Mouse (Mus musculus): Measurements from ENCODE around the gene Efna5. TPM values are rescaled to one million over a fixed set of nuclear protein-coding genes. Genes with fewer than 3 reads are reported as not detected.

Gene Efna5
- polyA plus RNA-seq, 1 experiment from 2014 or later, result not detected

DNA sequence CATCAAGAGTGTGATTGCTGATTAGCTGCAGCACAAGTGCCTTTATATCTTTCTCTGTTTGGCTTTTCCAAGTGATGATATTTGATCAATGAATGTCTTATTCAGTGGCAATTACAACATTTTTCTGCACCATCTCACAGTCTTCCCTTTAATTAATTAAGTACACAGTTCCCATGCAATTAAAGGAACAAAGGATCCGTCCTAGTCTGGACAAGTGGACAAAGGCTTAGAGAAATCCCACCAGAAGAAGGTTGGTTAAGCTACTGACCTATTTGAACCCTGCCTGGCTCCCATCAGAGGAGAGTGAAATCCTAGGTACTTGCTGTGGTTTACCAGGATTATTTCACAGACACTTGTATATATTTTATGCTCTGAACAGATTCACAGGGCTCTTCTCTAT is 252.6 kb downstream of the Efna5 start:
- no peak overlapping the region for H3K4me3 ChIP-seq (ENCODE audit: inconsistent target)
- H3K27ac ChIP-seq, result no peak overlapping the region
- H3K79me2 ChIP-seq (ENCODE audit: inconsistent target), result no peaks in the 10 kb centered on the region
- 100% methylated on average over 1 of the region's 1 CpGs for whole genome bisulfite sequencing (ENCODE audit: missing documents)
- H3K36me3 ChIP-seq (ENCODE audit: inconsistent target), result no peaks in the 10 kb centered on the region

DNA sequence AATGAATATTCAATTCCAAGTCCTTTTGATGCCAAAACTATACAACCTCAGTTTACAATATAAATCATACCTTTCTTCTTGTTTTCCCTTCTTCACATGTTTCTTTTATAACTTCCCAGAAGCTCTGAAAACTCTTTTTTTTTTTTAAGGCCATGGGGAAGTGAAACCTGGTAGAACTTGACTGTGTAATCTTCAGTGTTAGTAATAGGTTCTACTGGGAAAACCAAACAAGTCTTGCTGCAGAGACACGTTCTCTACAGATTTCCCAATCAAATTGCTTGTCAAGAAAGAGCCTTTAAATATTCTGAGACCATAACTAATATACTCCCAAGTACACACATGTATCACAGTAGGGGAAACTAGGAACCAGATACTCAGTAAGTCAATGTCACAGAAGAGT is 253.6 kb downstream of the Efna5 start:
- no peak overlapping the region for H3K27ac ChIP-seq
- H3K36me3 ChIP-seq (ENCODE audit: inconsistent target), result no peaks in the 10 kb centered on the region
- no peak overlapping the region for H3K4me3 ChIP-seq (ENCODE audit: inconsistent target)
- WGBS (ENCODE audit: missing documents), result 8% methylated on average over 1 of the region's 1 CpGs
- H3K79me2 ChIP-seq (ENCODE audit: inconsistent target), result no peaks in the 10 kb centered on the region

DNA sequence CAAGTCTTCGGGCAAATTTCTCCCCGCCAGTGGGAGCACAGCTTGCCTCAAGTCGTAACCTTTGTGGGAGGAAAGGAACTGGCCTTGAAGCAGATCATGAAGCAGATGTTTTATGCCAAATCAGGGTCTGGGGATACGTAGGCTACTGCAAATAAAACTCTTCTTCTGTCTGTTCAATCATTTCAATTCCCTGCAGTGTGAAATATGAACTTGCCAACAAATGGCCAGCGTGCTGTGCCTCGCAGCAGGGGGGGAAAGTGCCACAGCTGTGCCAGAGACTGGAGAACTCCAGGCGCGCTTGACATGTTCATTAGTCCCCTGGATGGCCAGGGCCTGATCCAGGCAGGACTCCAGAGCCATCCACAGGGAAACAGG is 255.5 kb downstream of the Efna5 start:
- WGBS (ENCODE audit: missing documents), result 91% methylated on average over 8 of the region's 8 CpGs
- no peak overlapping the region for H3K27ac ChIP-seq
- no peaks in the 10 kb centered on the region for H3K79me2 ChIP-seq (ENCODE audit: inconsistent target)
- H3K36me3 ChIP-seq (ENCODE audit: inconsistent target), result no peaks in the 10 kb centered on the region
- no peak overlapping the region for H3K4me3 ChIP-seq (ENCODE audit: inconsistent target)

DNA sequence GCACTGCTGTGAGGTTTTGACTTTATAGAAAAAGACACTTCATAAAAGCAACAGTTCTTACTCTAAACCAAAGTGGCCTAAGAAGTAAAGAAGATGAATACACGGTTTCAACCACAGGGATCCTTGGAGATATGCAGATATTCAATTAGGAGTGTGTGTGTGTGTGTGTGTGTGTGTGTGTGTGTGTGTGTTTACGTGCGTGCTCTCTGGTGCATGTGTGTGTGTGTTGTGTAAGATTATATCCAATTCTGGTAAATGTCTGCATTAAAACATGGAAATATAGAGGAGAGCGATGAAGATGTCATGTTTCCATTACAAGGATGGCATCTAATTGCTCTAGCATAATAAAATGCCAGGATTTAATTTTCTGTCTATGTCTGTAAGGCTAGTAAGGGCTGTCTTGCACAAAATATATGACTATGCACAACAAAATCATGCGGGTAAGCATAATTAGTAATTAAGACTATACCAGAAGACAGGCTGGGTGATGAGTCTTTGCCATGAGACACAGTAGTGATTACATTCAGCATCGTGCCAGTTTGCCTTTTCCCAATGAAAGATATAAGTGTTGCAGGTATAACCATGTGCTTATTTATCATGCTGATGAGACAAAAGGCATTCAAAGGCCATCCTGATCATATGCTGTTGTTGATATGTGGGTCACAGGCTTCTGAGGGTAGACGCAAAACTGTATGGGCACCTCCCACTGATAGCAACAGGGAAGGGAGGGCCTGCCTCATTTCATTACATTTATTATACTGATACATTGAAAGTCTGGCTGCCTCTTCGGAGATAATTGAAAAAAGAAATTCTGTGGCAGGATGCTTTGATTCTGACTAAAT is 256.1 kb downstream of the Efna5 start:
- 94% methylated on average over 8 of the region's 8 CpGs for WGBS (ENCODE audit: missing documents)
- Histone ChIP-seq H3K4me3 (ENCODE audit: inconsistent target) (no peak overlapping the region), H3K27ac (no peak overlapping the region), H3K79me2 (ENCODE audit: inconsistent target) (no peaks in the 10 kb centered on the region), H3K36me3 (ENCODE audit: inconsistent target) (no peaks in the 10 kb centered on the region)

DNA sequence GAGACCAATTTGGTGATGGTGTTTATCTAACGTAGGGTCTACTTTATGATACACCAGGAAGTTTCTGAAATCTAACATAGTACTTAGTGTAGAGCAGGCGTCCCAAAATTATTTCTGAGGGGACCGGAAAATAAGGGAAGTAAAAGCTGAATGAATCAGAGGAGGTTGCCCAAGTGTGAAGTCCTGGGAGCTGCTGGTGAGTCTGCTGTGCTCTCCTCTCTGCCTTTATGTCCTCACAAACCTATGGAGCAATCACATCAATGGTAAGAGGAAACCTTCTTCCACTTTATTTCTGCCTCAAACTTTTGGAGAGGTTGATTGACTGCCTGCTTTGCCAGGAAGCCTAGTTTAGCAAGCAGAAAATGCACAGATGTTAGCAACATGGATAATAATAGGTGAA is 257.9 kb downstream of the Efna5 start:
- WGBS (ENCODE audit: missing documents), result 29% methylated on average over 3 of the region's 3 CpGs
- Histone ChIP-seq H3K27ac (no peak overlapping the region), H3K79me2 (ENCODE audit: inconsistent target) (no peaks in the 10 kb centered on the region), H3K4me3 (ENCODE audit: inconsistent target) (no peak overlapping the region), H3K36me3 (ENCODE audit: inconsistent target) (no peaks in the 10 kb centered on the region)

DNA sequence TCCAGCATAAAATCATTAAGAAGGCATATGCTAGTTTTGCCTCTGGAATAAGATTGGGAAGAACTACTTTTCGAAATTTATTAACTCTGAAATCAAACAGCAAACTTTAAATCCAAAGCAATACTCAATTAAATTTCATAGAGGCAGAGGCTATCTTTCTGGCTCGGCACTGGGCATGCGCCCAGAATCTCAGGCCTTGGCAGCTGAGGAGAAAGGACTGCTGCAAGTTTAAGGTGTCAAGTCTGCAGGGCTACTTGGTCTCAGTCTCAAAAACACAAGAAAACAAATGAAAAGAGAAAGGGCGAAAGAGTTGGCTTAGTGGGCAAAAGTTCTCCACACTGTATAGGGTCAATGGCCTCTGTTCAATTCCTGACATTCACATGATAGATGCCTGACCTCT is 258.6 kb downstream of the Efna5 start:
- Histone ChIP-seq H3K79me2 (ENCODE audit: inconsistent target) (no peaks in the 10 kb centered on the region), H3K36me3 (ENCODE audit: inconsistent target) (no peaks in the 10 kb centered on the region), H3K27ac (no peak overlapping the region), H3K4me3 (ENCODE audit: inconsistent target) (no peak overlapping the region)
- WGBS (ENCODE audit: missing documents), result 96% methylated on average over 4 of the region's 4 CpGs

DNA sequence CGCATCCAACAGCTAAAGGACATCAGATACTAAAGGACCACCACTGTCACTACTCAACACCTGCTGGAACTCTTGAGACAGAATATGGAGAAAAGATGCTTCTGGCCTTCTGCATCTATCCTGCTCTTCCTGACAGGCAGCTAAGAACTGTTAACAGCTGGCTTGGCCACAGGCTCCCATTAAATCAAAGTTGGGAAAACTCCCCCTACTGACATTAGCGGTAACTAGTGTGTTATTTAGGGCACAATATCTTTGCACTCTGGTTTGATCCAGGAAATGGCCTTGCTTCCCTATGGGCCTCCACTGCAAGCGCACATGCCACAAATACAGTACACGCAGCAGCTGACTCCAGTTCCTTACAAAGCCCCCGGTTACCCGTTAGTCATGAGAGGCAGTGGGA is 266.0 kb downstream of the Efna5 start:
- Histone ChIP-seq H3K36me3 (ENCODE audit: inconsistent target) (no peaks in the 10 kb centered on the region), H3K79me2 (ENCODE audit: inconsistent target) (no peaks in the 10 kb centered on the region), H3K27ac (no peak overlapping the region), H3K4me3 (ENCODE audit: inconsistent target) (no peak overlapping the region)
- WGBS (ENCODE audit: missing documents), result 57% methylated on average over 6 of the region's 6 CpGs

DNA sequence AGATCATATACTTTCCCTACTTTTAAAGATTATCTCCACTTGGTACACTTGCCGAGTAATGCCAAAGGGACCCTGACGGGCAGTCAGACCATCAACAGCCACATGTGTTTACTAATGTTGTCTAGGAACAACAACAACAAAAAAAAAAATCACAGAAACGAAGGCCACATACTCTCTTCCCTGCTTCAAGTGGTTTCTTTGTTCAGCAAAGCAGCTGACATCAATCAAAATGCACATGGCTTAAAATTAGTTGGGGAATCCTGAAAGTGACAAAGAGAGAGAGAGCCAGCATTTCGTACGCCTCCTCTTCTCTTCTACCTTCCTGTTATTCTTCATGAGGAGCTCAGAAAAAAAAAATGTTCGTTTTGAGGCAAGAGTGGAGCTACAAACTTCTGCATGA is 266.4 kb downstream of the Efna5 start:
- no peaks in the 10 kb centered on the region for H3K79me2 ChIP-seq (ENCODE audit: inconsistent target)
- 68% methylated on average over 6 of the region's 6 CpGs for WGBS (ENCODE audit: missing documents)
- H3K27ac ChIP-seq, result no peak overlapping the region
- H3K36me3 ChIP-seq (ENCODE audit: inconsistent target), result no peaks in the 10 kb centered on the region
- no peak overlapping the region for H3K4me3 ChIP-seq (ENCODE audit: inconsistent target)

DNA sequence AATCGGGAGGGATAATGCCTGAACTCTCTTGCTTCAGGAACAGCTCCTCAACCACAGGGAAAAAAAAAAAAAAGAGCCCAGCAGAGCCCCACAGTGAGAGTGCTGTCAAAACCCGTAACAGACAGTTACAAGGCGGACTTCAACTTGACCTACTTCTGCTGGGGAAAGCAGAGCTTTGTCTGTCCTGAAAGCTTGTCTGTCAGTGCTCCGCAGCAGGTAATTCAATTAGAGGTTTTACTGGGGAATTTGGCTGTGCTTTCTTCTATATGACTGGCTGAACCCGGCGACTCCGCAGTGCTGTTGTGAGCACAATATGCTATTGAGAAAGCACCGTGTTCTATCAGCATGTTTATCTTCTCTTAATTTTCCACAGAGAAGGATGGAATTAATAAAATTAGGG is 266.9 kb downstream of the Efna5 start:
- Histone ChIP-seq H3K4me3 (ENCODE audit: inconsistent target) (no peak overlapping the region), H3K79me2 (ENCODE audit: inconsistent target) (no peaks in the 10 kb centered on the region), H3K36me3 (ENCODE audit: inconsistent target) (no peaks in the 10 kb centered on the region), H3K27ac (no peak overlapping the region)
- WGBS (ENCODE audit: missing documents), result 88% methylated on average over 7 of the region's 8 CpGs

DNA sequence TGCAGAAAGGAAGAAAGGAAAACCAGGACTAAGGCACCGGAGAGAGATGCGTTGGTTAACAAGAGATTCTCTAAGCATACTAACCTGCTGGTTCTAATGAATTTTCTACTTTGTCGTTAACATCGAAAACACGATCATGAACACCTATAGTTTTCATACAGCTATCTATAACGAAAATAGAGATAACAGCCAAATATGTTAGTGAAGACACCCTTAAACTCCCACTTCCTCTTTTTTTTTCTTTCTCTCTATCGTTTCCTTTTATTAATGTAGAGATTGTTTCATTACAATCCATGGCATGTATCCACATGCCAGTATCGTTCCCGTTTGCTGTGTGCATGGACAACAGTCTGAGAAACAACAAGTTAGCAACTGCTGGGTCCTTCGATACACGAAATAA is 267.9 kb downstream of the Efna5 start:
- Histone ChIP-seq H3K36me3 (ENCODE audit: inconsistent target) (no peaks in the 10 kb centered on the region), H3K79me2 (ENCODE audit: inconsistent target) (no peaks in the 10 kb centered on the region), H3K4me3 (ENCODE audit: inconsistent target) (no peak overlapping the region), H3K27ac (no peak overlapping the region)
- 84% methylated on average over 11 of the region's 11 CpGs for WGBS (ENCODE audit: missing documents)

DNA sequence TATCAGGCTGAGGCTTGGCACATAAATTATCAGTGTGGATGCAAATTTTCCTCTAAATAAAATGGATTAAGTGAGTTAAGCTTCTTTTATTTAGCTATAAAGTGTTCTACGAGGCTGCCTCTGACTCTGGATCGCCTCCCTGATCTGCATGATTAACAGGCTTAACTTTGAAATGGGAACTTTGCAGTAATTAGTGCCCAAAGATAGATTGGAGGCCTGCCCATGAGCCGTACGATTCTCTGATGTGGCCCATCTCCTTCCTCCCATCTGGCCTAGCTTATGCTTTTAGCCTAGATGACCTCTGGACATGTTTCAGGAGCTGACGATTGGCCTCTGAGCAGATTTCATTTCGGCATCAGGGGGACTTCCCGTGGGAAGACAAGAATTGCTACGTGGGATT is 273.0 kb downstream of the Efna5 start:
- no peaks in the 10 kb centered on the region for H3K36me3 ChIP-seq (ENCODE audit: inconsistent target)
- WGBS (ENCODE audit: missing documents), result 88% methylated on average over 8 of the region's 8 CpGs
- no peak overlapping the region for H3K4me3 ChIP-seq (ENCODE audit: inconsistent target)
- H3K27ac ChIP-seq, result no peak overlapping the region
- no peaks in the 10 kb centered on the region for H3K79me2 ChIP-seq (ENCODE audit: inconsistent target)

DNA sequence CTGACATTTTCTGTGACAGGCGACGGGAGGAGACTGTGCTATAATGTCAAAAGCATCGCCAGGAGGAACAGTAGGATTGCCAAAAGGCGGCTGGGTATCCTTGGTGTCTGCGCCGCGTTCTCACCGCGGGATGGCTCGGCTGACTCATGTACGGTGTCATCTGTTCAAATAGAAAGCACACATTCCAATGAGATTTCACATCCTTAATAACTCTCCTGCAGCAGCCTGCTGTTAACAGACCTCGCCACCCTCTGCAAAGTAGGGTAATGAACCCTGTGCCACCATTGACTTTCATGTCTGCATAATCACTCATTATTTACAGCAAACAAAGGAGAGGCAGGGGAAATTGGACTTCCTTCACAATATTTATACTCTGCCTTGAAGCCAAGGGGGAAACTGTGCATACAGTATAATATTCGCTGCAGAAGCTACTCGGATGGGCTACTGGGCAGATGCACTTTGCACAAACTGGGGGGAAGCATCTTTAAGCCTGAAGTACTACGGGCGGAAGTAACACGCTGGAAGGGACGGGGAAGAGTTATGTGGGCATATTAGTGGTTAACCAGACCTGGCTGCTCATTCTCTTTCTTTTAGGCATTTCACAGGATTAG is 273.7 kb downstream of the Efna5 start:
- Histone ChIP-seq H3K36me3 (ENCODE audit: inconsistent target) (no peaks in the 10 kb centered on the region), H3K4me3 (ENCODE audit: inconsistent target) (no peak overlapping the region), H3K27ac (no peak overlapping the region), H3K79me2 (ENCODE audit: inconsistent target) (no peaks in the 10 kb centered on the region)
- WGBS (ENCODE audit: missing documents), result 80% methylated on average over 18 of the region's 18 CpGs

DNA sequence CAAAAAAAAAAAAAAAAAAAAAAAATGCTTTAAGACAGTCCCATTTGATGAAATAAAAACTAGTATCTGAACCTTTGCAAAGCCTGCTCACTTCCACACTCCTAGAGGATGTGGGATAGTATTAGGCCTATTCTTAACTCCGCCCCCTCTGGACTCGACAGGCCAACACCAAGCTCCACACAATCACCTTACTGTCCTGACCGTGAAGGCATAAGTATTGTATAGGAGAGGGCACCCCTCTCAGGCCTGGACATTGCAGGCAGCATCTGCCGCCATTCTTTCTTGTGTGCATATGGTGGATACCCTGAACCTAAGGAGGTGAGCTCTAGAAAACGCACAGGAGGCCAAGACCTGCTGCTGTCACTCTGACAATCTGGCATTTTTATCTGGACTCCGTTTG is 274.4 kb downstream of the Efna5 start:
- 97% methylated on average over 6 of the region's 6 CpGs for WGBS (ENCODE audit: missing documents)
- Histone ChIP-seq H3K79me2 (ENCODE audit: inconsistent target) (no peaks in the 10 kb centered on the region), H3K27ac (no peak overlapping the region), H3K36me3 (ENCODE audit: inconsistent target) (no peaks in the 10 kb centered on the region), H3K4me3 (ENCODE audit: inconsistent target) (no peak overlapping the region)

DNA sequence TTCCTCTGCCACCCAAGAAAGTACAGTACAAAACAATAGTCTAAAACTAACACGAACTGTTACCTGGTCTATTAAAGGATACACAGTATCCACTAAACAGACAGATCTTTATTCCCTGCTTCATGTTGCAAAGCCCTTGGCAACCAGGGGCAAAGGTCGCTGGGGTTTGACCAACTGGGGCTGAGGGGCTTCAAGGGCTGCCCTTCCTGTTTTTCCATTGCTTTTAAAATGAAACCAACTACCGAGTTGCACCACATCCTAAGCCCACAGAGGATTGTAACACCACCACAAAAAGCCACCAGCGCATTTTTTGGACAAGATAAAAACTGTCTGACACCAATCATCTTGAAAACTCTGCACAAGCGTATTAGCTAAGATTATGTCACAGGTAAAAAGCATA is 276.8 kb downstream of the Efna5 start:
- Histone ChIP-seq H3K79me2 (ENCODE audit: inconsistent target) (no peaks in the 10 kb centered on the region), H3K27ac (no peak overlapping the region), H3K36me3 (ENCODE audit: inconsistent target) (no peaks in the 10 kb centered on the region), H3K4me3 (ENCODE audit: inconsistent target) (no peak overlapping the region)
- 23% methylated on average over 4 of the region's 5 CpGs for WGBS (ENCODE audit: missing documents)

DNA sequence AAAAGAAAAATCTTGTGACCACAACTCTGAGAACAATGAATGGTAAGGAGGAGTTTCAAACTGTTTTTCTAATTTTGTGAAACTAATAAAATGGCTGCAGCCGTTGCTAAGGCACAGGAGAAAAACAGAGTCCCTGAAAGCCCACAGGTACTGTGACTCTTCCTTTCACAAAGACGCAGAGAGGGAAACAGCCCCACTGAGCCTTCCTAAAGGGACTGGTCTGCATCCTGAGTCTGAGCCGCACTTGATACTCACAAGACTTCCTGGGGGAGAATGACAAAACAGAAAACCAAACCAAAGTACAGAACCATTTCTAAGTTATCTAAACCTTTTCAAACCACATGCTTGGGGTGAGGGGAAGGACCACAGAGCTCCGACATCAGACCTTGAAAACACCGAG is 277.5 kb downstream of the Efna5 start:
- Histone ChIP-seq H3K36me3 (ENCODE audit: inconsistent target) (no peaks in the 10 kb centered on the region), H3K4me3 (ENCODE audit: inconsistent target) (no peak overlapping the region), H3K27ac (no peak overlapping the region), H3K79me2 (ENCODE audit: inconsistent target) (no peaks in the 10 kb centered on the region)
- WGBS (ENCODE audit: missing documents), result 6% methylated on average over 5 of the region's 5 CpGs

Data from macrophage (primary cell).